Mouse (Mus musculus): Measurements from ENCODE around the gene Pnpo. TPM values are rescaled to one million over a fixed set of nuclear protein-coding genes. Genes with fewer than 3 reads are reported as not detected.

Gene Pnpo
- total RNA-seq, 2 experiments from 2014 or later, result 13.7 to 29.0 TPM

DNA sequence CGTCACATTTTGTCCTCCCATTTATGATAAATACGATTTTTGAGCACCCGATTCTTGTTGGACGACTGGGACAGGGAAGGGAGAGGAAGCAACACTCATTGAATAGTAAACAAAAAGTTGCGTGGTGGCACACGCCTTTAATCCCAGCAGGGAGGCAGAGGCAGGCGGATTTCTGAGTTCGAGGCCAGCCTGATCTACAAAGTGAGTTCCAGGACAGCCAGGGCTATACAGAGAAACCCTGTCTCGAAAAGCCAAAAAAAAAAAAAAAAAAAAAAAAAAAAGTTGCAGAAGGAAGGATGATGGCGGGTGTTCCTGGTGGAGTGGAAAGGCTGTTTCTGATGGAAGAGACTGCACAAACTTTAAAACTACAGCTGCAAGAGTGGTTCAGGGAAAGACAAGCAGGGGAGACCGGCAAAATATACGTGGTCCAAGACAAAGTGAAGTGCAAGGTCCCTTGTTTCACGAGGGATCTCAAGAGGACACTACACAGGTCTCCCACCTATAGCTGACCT is 26.8 kb downstream of the Pnpo start:
- ATAC-seq (replicated peaks; ENCODE audit: low FRiP score, low TSS enrichment, poor library complexity, severe bottlenecking), result peak; percentile 1; the same call in 1 of the 2 replicates

DNA sequence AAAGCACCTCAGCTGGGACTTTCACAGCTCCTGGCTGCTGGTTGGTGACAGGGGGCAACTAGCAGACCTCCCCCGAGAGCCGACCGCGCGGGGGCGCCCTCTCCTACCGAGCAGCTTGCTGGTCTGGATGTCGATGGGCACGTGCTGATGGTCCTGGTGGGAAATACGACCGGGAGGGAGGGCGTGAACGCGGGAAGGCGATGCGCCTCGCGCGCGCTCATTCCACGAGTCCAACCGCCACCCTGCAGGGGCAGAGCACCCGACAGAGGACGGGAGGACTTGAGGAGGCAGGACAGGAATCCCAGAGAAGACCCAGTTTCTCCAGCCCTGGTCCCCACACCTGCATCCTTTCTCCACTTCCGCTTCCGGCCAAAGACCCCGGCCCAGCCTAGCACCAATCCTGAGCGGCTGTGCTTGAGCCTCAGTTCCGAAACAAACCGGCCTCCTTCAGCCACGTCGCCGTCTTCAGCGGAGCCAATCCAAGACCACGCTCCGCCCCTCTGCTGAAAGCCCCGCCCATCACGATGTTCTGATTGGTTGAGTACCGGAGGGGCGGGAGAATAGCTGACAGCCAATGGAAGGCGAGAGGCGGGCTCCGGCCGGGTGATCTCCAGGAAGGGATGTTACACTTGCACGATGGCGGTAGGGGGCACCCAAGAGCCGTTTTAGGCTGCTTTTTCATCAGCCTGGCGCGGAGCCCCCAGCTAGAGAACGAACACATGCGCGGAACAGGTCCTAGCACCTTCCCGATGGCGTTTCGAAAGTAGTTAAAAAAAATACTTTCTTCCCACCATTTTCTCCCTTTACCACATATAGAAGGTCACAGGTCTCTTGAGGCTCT is 27.5 kb downstream of the Pnpo start, which contains the start of gene Cdk5rap3:
Gene Cdk5rap3 (minus strand): TSS at position 453 of the 841 bp plus-strand sequence.
- ATAC-seq (replicated peaks; ENCODE audit: low FRiP score, low TSS enrichment, poor library complexity, severe bottlenecking), result peak; percentile 97

GRCm38 (mm10) chr11:96912682-96913081 is 31.1 kb downstream of the Pnpo start:
- ATAC-seq (replicated peaks; ENCODE audit: low FRiP score, low TSS enrichment, poor library complexity, severe bottlenecking), result no peak

DNA sequence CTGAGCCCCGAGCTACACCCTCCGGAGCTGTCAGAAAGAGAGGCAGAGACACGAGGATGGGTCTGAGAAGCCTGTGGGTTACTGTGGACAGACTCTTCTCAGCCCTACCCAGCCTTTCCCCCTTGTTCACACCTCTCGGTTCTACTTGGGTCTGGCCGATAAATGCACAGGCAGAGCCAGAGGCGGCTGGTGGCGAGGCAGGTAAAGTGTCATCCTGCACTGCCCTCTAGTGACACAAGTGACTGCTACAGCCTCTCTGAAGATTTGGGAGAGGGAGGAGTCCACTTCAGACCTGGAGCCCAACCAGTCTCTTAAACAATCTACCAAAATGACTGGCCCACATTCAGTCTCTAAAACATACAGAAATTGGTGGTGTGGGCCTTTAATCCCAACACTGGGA is 33.8 kb downstream of the Pnpo start:
- peak; percentile 88 for ATAC-seq (replicated peaks; ENCODE audit: low FRiP score, low TSS enrichment, poor library complexity, severe bottlenecking)

DNA sequence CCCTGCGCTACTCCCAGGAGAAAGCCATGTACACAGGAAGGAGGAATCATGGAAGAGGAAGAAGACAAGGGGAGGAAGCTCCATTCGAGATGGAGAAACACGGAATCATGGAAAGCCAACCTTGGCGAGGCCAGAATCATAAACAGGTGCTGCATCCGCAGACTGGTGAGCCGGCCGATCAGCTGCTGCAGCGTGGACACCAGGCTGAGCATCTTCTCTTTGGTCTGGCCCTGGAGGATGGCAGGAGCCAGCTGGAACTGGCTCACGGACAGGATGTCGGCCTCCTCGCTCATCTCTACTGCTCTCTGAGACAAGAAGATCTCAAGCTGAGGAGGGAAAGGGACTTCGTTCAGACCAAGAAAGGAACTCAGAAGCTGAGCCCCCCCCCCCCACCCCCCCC is 35.2 kb downstream of the Pnpo start:
- ATAC-seq (replicated peaks; ENCODE audit: low FRiP score, low TSS enrichment, poor library complexity, severe bottlenecking), result no peak

DNA sequence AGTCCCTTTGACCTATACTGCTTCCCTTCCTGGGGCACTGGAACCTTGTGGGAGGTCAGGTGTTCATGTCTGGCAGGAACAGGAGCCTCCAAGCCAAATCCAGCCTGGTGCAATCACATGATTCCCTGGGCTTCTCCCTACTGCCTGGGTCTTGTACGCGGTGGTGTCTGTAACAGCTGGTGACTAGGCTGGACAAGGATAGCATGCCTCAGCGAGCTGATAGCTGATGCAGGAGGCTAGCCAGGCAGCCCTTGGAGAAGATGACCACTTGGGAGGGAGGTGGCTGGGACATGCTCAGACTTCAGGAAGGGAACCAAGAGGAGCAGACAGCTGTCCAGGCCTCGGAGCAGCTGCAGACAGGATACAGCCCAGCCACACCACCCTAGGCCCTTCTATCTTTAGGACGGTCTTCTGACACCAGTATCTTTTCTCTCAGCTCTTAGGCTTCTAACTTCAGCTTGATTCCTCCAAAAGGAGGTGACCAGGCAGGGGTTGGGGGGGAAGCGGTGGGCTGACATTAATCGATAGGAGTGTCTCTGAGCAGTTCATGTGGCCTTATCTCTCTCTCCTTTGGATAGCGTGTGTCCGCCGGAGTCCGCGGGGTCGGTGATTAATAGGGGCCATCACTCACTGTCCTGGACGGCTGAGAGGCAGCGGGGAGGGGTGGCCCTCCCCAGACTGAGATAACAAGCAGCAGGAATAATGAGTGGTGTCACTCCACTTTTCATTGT is 37.2 kb downstream of the Pnpo start:
- no peak for ATAC-seq (replicated peaks; ENCODE audit: low FRiP score, low TSS enrichment, poor library complexity, severe bottlenecking)

DNA sequence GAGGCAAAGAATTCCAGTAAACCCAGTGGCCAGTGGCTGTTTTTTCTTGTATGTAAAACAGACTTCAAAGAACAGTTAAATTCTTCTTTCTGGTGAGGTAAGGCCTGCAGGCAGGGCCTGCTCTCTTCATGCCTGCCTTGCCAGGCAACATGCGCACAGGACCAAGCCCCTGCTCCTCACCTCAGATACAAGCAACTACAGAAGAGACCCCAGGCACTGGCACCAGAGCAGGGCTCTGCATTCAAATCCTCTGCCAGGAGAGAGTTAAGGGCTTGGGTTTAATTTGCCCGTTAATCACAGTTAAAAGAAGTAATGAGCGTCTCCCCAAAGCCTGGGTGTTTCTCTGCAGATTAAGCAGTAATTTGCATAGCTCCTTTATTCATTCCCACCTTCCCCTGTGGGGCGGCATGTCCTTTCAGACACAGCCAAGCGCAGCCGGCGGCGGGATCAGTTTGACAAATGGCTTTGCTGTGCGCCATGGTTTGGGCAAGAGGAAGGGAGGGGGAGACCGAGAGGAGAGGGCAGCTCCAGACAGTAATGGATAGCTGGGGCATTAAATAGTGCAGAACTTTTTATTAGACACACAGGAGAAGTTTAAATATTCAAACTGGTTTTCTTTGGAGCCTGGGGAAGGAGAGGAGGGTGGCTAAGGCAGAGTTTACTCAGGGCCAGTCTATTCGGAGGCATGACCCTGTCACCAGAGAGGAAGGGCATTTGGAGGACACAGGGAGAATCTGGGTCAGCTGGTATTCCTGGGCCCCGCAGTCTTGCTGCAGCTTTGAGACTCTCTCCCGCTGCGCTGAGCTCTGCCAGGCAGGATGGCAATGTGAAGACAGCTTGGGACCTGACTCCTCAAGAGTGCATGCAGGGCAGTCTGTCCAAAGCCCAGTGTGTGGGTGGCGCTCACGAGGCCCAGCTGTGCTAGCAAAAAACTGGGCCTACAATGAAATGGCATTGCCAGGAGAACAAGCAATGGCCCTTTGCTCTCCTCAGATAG is 40.8 kb downstream of the Pnpo start:
- ATAC-seq (replicated peaks; ENCODE audit: low FRiP score, low TSS enrichment, poor library complexity, severe bottlenecking), result no peak

- ATAC-seq (replicated peaks; ENCODE audit: low FRiP score, low TSS enrichment, poor library complexity, severe bottlenecking), result no peak
Observed at GRCm38 (mm10) chr11:96901332-96901731, 42.5 kb downstream of the Pnpo start.

GRCm38 (mm10) chr11:96899449-96900306 is 44.1 kb downstream of the Pnpo start:
- ATAC-seq (replicated peaks; ENCODE audit: low FRiP score, low TSS enrichment, poor library complexity, severe bottlenecking), result no peak

GRCm38 (mm10) chr11:96895886-96896285 is 47.9 kb downstream of the Pnpo start:
- ATAC-seq (replicated peaks; ENCODE audit: low FRiP score, low TSS enrichment, poor library complexity, severe bottlenecking), result no peak

GRCm38 (mm10) chr11:96893203-96893842 is 50.5 kb downstream of the Pnpo start:
- ATAC-seq (replicated peaks; ENCODE audit: low FRiP score, low TSS enrichment, poor library complexity, severe bottlenecking), result 0 out of 2 replicates have a peak, but pooled peaks have one; percentile 22

- ATAC-seq (replicated peaks; ENCODE audit: low FRiP score, low TSS enrichment, poor library complexity, severe bottlenecking), result no peak
Observed at GRCm38 (mm10) chr11:96891784-96892527, 51.8 kb downstream of the Pnpo start.

Other genes starting within 250 kb of the Pnpo start
- gene Snx11, start 166.4 kb downstream of the Pnpo start, total RNA-seq (2014; fragmentation: Nextera tagmentation), result 13.4 and 26.0 TPM in 2 replicates
- 7.4 and 9.7 TPM in 2 replicates for gene Snx11, start 166.4 kb downstream of the Pnpo start, total RNA-seq (2017)
- gene Cbx1, start 154.9 kb downstream of the Pnpo start, total RNA-seq (2014; fragmentation: Nextera tagmentation), result 91.7 and 97.1 TPM in 2 replicates
- gene Cbx1, start 154.9 kb downstream of the Pnpo start, total RNA-seq (2017), result 120 and 130 TPM in 2 replicates
- 22.2 and 53.3 TPM in 2 replicates for gene Nfe2l1, start 114.0 kb downstream of the Pnpo start, total RNA-seq (2014; fragmentation: Nextera tagmentation)
- gene Nfe2l1, start 114.0 kb downstream of the Pnpo start, total RNA-seq (2017), result 27.3 and 47.5 TPM in 2 replicates
- not detected in 2 replicates for gene Copz2, start 94.1 kb downstream of the Pnpo start, total RNA-seq (2014; fragmentation: Nextera tagmentation)
- gene Copz2, start 94.1 kb downstream of the Pnpo start, total RNA-seq (2017), result 1.0 and 3.2 TPM in 2 replicates
- 31.9 and 56.8 TPM in 2 replicates for gene Cdk5rap3, start 27.5 kb downstream of the Pnpo start, total RNA-seq (2014; fragmentation: Nextera tagmentation)
- 18.3 and 54.6 TPM in 2 replicates for gene Cdk5rap3, start 27.5 kb downstream of the Pnpo start, total RNA-seq (2017)
- gene Prr15l, start 15.9 kb downstream of the Pnpo start, total RNA-seq (2014; fragmentation: Nextera tagmentation), result not detected in 2 replicates
- not detected in 2 replicates for gene Prr15l, start 15.9 kb downstream of the Pnpo start, total RNA-seq (2017)
- gene Sp2, start 39.0 kb upstream of the Pnpo start, total RNA-seq (2014; fragmentation: Nextera tagmentation), result 15.5 and 16.1 TPM in 2 replicates
- 2.4 and 4.8 TPM in 2 replicates for gene Sp2, start 39.0 kb upstream of the Pnpo start, total RNA-seq (2017)
- gene Sp6, start 69.4 kb upstream of the Pnpo start, total RNA-seq (2014; fragmentation: Nextera tagmentation), result 0.28 TPM in 1 of 2 replicates, not detected in the other
- gene Sp6, start 69.4 kb upstream of the Pnpo start, total RNA-seq (2017), result 0.38 TPM in 1 of 2 replicates, not detected in the other
- gene Scrn2, start 86.0 kb upstream of the Pnpo start, total RNA-seq (2014; fragmentation: Nextera tagmentation), result 12.4 and 17.7 TPM in 2 replicates
- 26.1 and 32.6 TPM in 2 replicates for gene Scrn2, start 86.0 kb upstream of the Pnpo start, total RNA-seq (2017)
- gene Lrrc46, start 97.4 kb upstream of the Pnpo start, total RNA-seq (2014; fragmentation: Nextera tagmentation), result 1.7 TPM in 1 of 2 replicates, not detected in the other
- gene Lrrc46, start 97.4 kb upstream of the Pnpo start, total RNA-seq (2017), result 0.11 TPM in 1 of 2 replicates, not detected in the other
- 38.6 and 49.6 TPM in 2 replicates for gene Mrpl10, start 97.6 kb upstream of the Pnpo start, total RNA-seq (2014; fragmentation: Nextera tagmentation)
- 23.6 and 24.8 TPM in 2 replicates for gene Mrpl10, start 97.6 kb upstream of the Pnpo start, total RNA-seq (2017)
- 14.2 and 15.0 TPM in 2 replicates for gene Osbpl7, start 106.6 kb upstream of the Pnpo start, total RNA-seq (2014; fragmentation: Nextera tagmentation)
- 23.5 and 25.3 TPM in 2 replicates for gene Osbpl7, start 106.6 kb upstream of the Pnpo start, total RNA-seq (2017)
- 0.96 and 1.9 TPM in 2 replicates for gene Tbx21, start 171.3 kb upstream of the Pnpo start, total RNA-seq (2014; fragmentation: Nextera tagmentation)
- 0.30 and 0.61 TPM in 2 replicates for gene Tbx21, start 171.3 kb upstream of the Pnpo start, total RNA-seq (2017)
- gene Tbkbp1, start 207.5 kb upstream of the Pnpo start, total RNA-seq (2014; fragmentation: Nextera tagmentation), result 0.89 TPM in 1 of 2 replicates, not detected in the other
- gene Tbkbp1, start 207.5 kb upstream of the Pnpo start, total RNA-seq (2017), result 0.23 TPM in 2 replicates
- 185 and 196 TPM in 2 replicates for gene Kpnb1, start 243.9 kb upstream of the Pnpo start, total RNA-seq (2014; fragmentation: Nextera tagmentation)
- 436 and 446 TPM in 2 replicates for gene Kpnb1, start 243.9 kb upstream of the Pnpo start, total RNA-seq (2017)